Mouse (Mus musculus): ENCODE measurements around the gene Adgrd1. TPM values are rescaled to one million over a fixed set of nuclear protein-coding genes. Genes with fewer than 3 reads are reported as not detected.

Adgrd1 gene
- polyA plus RNA-seq, 1 experiment: 43.0 TPM

- no peak for DNase-seq (ENCODE audit: low spot score)
Measured at GRCm38 (mm10) chr5:129200132-129200531, 103.6 kb downstream of the Adgrd1 start.

GRCm38 (mm10) chr5:129208279-129208678 is 111.7 kb downstream of the Adgrd1 start:
- no peak for DNase-seq (ENCODE audit: low spot score)

- DNase-seq (ENCODE audit: low spot score): no peak
Measured at GRCm38 (mm10) chr5:129208845-129209244, 112.3 kb downstream of the Adgrd1 start.

- DNase-seq (ENCODE audit: low spot score): no peak
Measured at GRCm38 (mm10) chr5:129211385-129212031, 115.0 kb downstream of the Adgrd1 start.

GRCm38 (mm10) chr5:129214023-129214422 is 117.5 kb downstream of the Adgrd1 start:
- no peak for DNase-seq (ENCODE audit: low spot score)

GRCm38 (mm10) chr5:129216001-129216400 is 119.5 kb downstream of the Adgrd1 start:
- no peak for DNase-seq (ENCODE audit: low spot score)

GRCm38 (mm10) chr5:129217481-129218221 is 121.1 kb downstream of the Adgrd1 start:
- no peak for DNase-seq (ENCODE audit: low spot score)

- no peak for DNase-seq (ENCODE audit: low spot score)
Measured at GRCm38 (mm10) chr5:129218222-129218505, 121.6 kb downstream of the Adgrd1 start.

GRCm38 (mm10) chr5:129218537-129218981 is 122.0 kb downstream of the Adgrd1 start:
- DNase-seq (ENCODE audit: low spot score): no peak

GRCm38 (mm10) chr5:129219178-129219760 is 122.7 kb downstream of the Adgrd1 start:
- no peak for DNase-seq (ENCODE audit: low spot score)

- DNase-seq (ENCODE audit: low spot score): no peak
Measured at GRCm38 (mm10) chr5:129225810-129226450, 129.4 kb downstream of the Adgrd1 start.

- no peak for DNase-seq (ENCODE audit: low spot score)
Measured at GRCm38 (mm10) chr5:129228171-129228570, 131.6 kb downstream of the Adgrd1 start.

GRCm38 (mm10) chr5:129233301-129233700 is 136.8 kb downstream of the Adgrd1 start:
- no peak for DNase-seq (ENCODE audit: low spot score)

GRCm38 (mm10) chr5:129233881-129234432 is 137.4 kb downstream of the Adgrd1 start:
- DNase-seq (ENCODE audit: low spot score): no peak

- DNase-seq (ENCODE audit: low spot score): no peak
Measured at GRCm38 (mm10) chr5:129236366-129236765, 139.8 kb downstream of the Adgrd1 start.

GRCm38 (mm10) chr5:129241865-129242264 is 145.3 kb downstream of the Adgrd1 start:
- DNase-seq (ENCODE audit: low spot score): no peak

- DNase-seq (ENCODE audit: low spot score): no peak
Measured at GRCm38 (mm10) chr5:129242265-129242664, 145.7 kb downstream of the Adgrd1 start.

- DNase-seq (ENCODE audit: low spot score): no peak
Measured at GRCm38 (mm10) chr5:129243120-129243519, 146.6 kb downstream of the Adgrd1 start.

GRCm38 (mm10) chr5:129244392-129244791 is 147.8 kb downstream of the Adgrd1 start:
- DNase-seq (ENCODE audit: low spot score): no peak

- no peak for DNase-seq (ENCODE audit: low spot score)
Measured at GRCm38 (mm10) chr5:129249080-129249479, 152.5 kb downstream of the Adgrd1 start.
